Mouse (Mus musculus) cerebellum, adult 2 months (tissue): ENCODE data around the gene Bms1. TPM values are rescaled to one million over a fixed set of nuclear protein-coding genes. Genes with fewer than 3 reads are reported as not detected.

Experiments
- DNase-seq, 2 experiments: peaks; one replicate each; pipeline ENCODE4 v3.0.0; 2021
- H3K27ac ChIP-seq: fragments of 200-500 bp; 2 replicates; pipeline ENCODE4 v1.5.1; 2012; ENCODE audit warnings: low read length, control low read depth, inconsistent platforms; ENCODE audit not compliant: insufficient read depth
- H3K27me3 ChIP-seq: fragments of 200-500 bp; 2 replicates; pipeline ENCODE4 v1.6.1; 2012; ENCODE audit warnings: inconsistent platforms, mild to moderate bottlenecking, low read length, moderate library complexity; ENCODE audit not compliant: control insufficient read depth, insufficient read depth
- H3K4me1 ChIP-seq: fragments of 200-500 bp; 2 replicates; pipeline ENCODE4 v1.6.1; 2011; ENCODE audit warnings: low read length; ENCODE audit not compliant: control insufficient read depth, insufficient read depth
- H3K4me3 ChIP-seq: fragments of 200-500 bp; replicated peaks from 2 replicates; pipeline ENCODE3; 2011; ENCODE audit warnings: mild to moderate bottlenecking, low read depth, low read length, control low read depth; ENCODE audit not compliant: insufficient read depth
- CTCF ChIP-seq: fragments of 200-500 bp; IDR thresholded peaks from 2 replicates; pipeline ENCODE4 v1.5.1; 2011; ENCODE audit warnings: low read depth, mild to moderate bottlenecking, control low read depth, low read length, moderate library complexity, borderline replicate concordance; ENCODE audit not compliant: insufficient read depth
- POLR2A ChIP-seq: fragments of 200-500 bp; IDR thresholded peaks from 2 replicates; pipeline ENCODE4 v1.6.1; 2011; ENCODE audit warnings: low read length, control low read depth, borderline replicate concordance; ENCODE audit not compliant: insufficient read depth
- WGBS: fragments of 180-500 bp; shearing (Covaris S2); methylation state at CpG from one replicate; pipeline ENCODE4 v1.1.7; 2018; 5-methylcytosine and 5-hydroxymethylcytosine counted together
- polyA plus RNA-seq: library from polyadenylated mRNA; depleted of rRNA; stranded (reverse); fragments of >200 nt; gene quantifications from 2 replicates; pipeline ENCODE4 v1.2.3, GENCODE M21; 2012

Gene Bms1
- polyA plus RNA-seq, 1 experiment, result 19.5 TPM

DNA sequence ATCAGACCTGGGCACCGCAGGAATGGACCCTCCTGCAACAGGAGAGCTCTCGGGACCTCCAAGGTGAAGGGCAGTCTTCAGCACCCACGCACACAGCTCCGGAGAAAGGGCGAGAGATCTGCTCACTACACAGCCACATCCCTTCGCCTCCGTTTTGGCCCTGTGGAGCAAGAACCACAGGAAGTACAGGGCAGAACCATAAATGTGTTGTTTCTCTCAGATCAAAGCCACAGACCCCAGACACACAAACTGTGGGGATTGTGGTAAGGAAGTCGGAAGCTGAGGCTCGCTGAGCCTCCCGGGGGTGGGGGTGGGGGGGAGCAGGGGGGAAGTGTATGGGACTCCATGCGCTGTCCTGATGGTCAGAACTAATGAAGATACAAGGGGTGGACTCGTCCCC, 68.9 kb downstream of the Bms1 start:
- WGBS, result 83% methylated on average over 12 of the region's 12 CpGs
- DNase-seq, result no peak
- no peaks in the 10 kb centered on the region for H3K27me3 ChIP-seq
- no peak overlapping the region for H3K4me3 ChIP-seq
- H3K27ac ChIP-seq, result no peak overlapping the region
- 0 out of 2 replicates have a peak, but pooled peaks cover 2% of the 10 kb centered on the region for H3K4me1 ChIP-seq
- TF ChIP-seq POLR2A, result no peak

DNA sequence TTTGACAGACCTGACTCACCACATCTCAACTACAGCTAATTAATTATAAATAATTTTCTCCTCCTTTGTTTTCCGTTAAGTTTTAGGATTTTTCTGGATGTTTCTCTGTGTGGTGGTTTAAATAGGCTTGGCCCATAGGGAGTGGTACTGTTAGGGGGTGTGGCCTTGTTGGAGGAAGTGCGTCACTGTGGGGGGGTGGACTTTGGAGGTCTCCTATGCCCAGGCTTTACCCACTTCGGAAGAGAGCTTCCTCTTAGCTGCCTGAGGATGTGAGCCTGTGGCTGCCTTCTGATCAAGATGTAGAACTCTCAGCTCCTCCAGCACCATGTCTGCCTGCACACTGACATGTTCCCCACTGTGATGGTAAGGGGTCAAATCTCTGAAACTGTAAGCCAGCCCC, 71.1 kb downstream of the Bms1 start:
- H3K27ac ChIP-seq, result no peak overlapping the region
- no peak for DNase-seq
- no peak for TF ChIP-seq CTCF
- no peak for TF ChIP-seq POLR2A
- no peak overlapping the region for H3K4me3 ChIP-seq
- 0 out of 2 replicates have a peak, but pooled peaks cover 2% of the 10 kb centered on the region for H3K4me1 ChIP-seq
- WGBS, result 75% methylated on average over 3 of the region's 3 CpGs
- H3K27me3 ChIP-seq, result no peaks in the 10 kb centered on the region

DNA sequence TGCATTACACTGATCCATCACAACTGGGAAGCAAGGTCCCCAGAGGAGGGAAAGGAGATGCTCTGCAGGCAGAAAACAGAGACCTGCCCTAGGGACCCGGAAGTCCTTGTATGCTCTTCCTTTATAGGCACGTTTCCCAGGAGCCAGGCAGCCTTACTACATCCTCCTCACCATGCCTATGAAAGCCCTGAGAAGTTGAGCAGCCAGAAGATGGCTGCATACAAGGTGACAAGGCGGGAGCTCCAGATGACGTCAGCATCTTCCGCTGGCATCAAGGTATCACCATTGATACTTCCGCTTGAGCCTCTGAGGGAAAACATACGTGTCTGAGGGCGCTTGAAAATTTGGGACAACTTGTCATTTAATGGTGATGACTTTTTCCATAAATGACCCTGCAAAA, 72.0 kb downstream of the Bms1 start:
- 69% methylated on average over 8 of the region's 8 CpGs for WGBS
- Histone ChIP-seq H3K27ac (no peak overlapping the region), H3K4me1 (0 out of 2 replicates have a peak, but pooled peaks cover 2% of the 10 kb centered on the region), H3K27me3 (no peaks in the 10 kb centered on the region), H3K4me3 (no peak overlapping the region)
- no peak for DNase-seq
- no peak for TF ChIP-seq CTCF
- no peak for TF ChIP-seq POLR2A

DNA sequence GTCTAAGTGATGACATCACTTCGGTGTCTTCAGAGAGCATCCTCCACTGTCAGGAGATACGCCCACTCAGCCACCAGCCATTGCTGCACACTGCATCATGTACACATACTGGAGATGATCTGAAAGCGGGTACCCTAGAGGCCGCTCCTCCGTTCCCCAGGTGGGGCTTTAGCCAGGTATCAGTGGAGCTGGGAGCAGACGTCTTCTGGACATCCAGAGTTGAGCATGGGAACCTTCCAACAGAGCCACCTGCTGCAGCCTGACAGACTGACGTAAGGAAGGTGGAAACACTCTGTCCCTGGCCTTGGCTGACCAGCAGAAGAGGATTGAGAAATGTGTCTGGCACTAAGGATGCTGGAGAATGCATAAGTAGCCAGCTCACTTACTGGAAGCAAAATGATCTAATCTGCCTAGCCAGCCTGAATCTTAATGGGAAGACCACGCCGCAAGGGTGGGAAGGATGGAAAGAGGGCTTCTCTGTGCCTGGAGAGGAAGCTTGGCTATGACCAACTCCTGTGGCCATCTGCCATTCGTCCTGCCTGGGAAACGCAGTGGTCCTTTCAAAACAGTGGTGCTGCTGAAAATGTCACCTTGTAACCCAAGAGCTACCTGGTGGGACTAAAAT, 77.3 kb downstream of the Bms1 start:
- TF ChIP-seq POLR2A (no peak), CTCF (no peak)
- Histone ChIP-seq H3K4me1 (0 out of 2 replicates have a peak, but pooled peaks cover 2% of the 10 kb centered on the region), H3K4me3 (no peak overlapping the region), H3K27me3 (no peaks in the 10 kb centered on the region), H3K27ac (no peak overlapping the region)
- 40% methylated on average over 11 of the region's 11 CpGs for WGBS
- no peak for DNase-seq

DNA sequence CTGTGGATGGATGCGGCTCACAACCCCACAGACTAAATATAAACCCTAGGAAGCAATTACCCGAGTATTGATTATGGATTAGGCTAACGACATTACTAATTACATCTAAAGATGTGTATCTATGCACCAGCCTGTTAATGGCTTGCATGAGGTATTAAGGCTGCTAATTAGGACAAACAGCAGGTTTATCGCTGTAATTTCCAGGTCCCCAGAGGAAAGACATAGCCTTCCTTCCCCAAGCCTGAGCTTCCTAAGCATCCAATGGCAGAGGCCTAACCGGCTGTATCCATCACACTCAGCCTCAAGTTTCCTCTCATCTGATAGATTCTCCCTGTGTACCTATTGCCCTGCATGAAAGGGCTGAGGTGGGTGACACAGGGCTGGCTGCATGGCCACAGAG, 81.6 kb downstream of the Bms1 start:
- Histone ChIP-seq H3K27ac (no peak overlapping the region), H3K27me3 (no peaks in the 10 kb centered on the region), H3K4me3 (no peak overlapping the region), H3K4me1 (no peaks in the 10 kb centered on the region)
- TF ChIP-seq CTCF (no peak), POLR2A (no peak)
- WGBS, result 84% methylated on average over 5 of the region's 5 CpGs
- no peak for DNase-seq

DNA sequence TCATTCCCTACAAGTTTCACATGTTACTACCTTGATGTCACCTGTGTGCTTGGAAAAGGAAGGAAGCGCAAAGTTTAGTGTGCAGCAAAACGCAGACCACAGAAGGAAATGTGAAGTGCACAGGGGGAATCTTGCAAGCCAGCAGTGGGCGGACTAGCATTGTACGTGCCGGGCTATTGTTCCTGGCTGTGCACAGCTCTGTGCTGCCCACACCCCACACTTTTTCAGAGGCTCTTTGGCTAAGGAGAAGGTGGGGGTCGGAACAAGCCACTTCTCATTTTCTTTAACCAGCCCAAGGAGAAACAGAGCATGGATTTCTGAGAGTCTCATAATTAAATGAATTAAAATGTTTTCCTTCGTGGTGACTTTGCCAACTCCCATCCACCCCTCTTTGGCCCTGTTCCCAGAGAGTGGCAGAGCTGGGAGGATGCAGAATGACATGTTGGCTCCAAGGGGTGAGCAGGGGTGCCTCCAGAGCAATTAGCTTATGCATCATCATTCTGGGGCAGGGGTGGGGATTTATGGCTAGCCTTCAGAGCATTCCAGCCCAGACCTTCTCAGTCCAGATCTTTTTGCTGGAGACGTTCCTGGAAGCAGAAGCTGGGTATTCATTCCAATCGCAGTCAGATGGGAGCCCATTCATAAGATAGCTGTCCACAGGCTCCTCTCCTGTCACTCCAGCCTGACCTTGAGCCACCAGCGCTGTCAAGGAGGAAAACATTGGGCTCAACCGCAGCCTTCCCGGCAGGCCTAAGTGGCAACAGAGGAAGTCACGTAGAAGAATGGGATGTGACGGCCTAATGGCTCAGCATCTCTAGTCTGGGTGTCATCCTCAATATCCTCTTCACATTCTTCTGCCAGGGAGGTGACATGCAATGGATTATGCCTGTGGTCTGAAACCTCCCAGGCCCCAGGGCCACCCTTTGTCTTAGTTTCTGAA, 82.5 kb downstream of the Bms1 start:
- 19% methylated on average over 14 of the region's 14 CpGs for WGBS
- Histone ChIP-seq H3K27me3 (no peaks in the 10 kb centered on the region), H3K27ac (no peak overlapping the region), H3K4me3 (no peak overlapping the region), H3K4me1 (no peaks in the 10 kb centered on the region)
- DNase-seq, result no peak
- TF ChIP-seq POLR2A, result no peak
- TF ChIP-seq CTCF, result no peak

DNA sequence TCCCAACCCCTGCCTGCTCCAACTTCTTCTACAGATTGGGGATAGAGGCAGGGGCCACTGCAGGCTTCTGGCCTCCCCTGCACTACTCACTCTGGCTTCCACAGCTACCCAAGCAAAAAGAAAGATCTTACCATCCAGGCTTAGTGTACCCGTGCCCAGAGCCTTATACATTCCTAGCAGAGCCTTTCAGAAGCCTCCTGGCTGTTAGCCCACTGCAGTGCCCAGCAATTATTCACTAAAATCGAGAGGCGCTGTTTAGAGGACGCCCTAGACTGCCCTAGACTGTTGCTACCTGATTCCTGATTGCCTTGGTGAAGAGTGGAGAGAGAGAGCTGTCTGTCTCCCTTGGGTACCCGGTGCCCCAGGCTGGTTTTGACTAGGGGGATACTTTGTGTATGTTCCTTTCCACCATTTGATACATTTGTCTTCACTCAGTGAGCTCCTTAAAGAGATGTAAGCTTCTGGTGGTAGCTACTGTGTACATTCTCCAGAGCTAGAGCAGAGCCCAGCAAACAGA, 83.3 kb downstream of the Bms1 start:
- H3K27me3 ChIP-seq, result no peaks in the 10 kb centered on the region
- no peak overlapping the region for H3K27ac ChIP-seq
- TF ChIP-seq POLR2A (no peak), CTCF (no peak)
- no peak for DNase-seq
- no peak overlapping the region for H3K4me3 ChIP-seq
- WGBS, result 32% methylated on average over 5 of the region's 5 CpGs
- H3K4me1 ChIP-seq, result no peaks in the 10 kb centered on the region
